Mouse (Mus musculus) right cerebral cortex, adult 2 months (tissue): ENCODE results near the gene Slc22a19.
A peak's percentile ranks its signal among the peaks of the same experiment; 100 is the strongest.
"Not testable (repeated sequence)": the region's sequence is repeated elsewhere in the genome, so short reads cannot be mapped to it uniquely, and the experiment has no call there.

Experiments used
- DNase-seq, 2 experiments: peaks; one replicate each; pipeline ENCODE4 v3.0.0; 2021 to 2022; ENCODE audit warnings: low spot score in 2 of 2

Slc22a19 gene

DNA sequence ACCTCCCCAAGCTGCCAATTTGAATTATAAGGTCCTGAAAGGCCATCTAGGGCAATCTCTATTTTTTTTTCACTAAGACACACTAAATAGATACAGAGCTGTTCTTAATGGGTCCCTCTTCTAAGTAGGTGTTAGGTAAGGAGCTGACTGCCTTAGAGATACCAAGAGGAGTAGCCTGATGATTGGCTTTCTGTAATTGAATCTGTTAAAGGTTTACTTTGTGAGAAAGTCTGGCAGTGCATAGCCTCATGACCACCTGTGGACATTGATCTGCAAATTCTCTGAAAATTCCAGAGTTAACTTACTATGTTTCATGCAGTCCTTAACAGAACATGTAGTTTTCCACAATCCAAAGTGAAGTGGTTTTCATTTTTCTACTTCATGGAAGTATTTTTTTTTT is at the start of gene Slc22a19:
Gene Slc22a19 (minus strand): TSS at position 163 of the 400 bp plus-strand sequence.
- no peak for DNase-seq

- DNase-seq: not testable (repeated sequence)
These were observed 42.3 kb upstream of the Slc22a19 start for GRCm38 (mm10) chr19:7753371-7753770.

GRCm38 (mm10) chr19:7729543-7729942 is 18.4 kb upstream of the Slc22a19 start:
- DNase-seq: peak; percentile 12 to 25

DNA sequence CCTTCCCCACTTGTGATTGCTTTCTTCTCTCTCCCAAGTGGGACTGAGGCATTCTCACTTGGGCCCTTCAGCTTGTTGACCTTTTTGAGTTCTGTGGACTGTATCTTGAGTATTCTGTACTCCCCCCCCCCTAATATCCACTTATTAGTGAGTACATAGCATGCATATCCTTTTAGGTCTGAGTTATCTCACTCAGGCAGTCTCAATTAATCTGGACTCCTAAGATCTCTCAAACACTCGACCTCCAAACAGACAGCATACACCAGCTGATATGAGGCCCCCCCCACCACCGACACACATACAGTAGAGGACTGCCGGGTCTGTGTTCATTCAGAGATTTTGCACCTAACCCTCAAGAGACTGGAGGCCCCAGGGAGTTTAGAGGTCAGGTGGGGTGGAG is 18.0 kb downstream of the Slc22a19 start:
- not testable (repeated sequence) for DNase-seq

- DNase-seq: no peak
These were observed 19.9 kb downstream of the Slc22a19 start for GRCm38 (mm10) chr19:7691259-7691658.

DNA sequence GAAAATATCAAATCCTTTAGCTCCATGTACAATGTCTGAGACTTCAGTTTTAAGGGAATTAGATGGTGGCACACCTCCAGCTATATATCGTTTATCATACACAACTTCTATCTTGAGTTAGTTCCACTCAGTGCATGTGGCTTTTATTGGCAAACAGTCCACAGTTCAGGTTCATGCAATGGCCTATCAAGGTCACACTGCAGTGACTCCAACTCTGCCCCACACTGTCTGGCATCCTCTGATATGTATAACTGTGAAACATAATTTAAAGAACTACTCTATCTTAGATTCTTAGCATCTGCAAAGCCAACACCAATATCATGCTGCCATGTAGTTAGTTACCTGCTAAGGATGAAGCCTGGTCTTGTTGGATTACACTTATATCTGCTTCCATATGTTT is 23.1 kb downstream of the Slc22a19 start:
- DNase-seq: no peak

DNA sequence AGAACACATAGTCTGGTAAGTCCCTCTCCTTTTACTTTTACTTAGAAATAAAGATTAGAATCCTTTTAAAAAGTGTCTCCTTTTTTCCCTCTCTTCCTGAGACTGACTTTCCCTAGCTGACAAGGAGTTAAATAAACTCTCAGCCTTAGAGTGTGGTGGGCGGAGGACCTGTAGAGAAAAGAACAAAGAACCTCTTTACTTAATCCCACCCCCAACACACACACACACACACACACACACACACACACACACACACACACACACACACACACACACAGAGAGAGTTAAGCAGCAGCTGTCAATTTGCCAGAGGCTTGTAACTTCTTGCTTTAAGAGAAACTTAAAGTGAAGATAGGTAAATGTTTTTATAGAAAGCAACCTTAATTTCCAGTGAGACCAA is 39.1 kb downstream of the Slc22a19 start:
- no peak for DNase-seq

- no peak for DNase-seq
These were observed 62.0 kb downstream of the Slc22a19 start for GRCm38 (mm10) chr19:7648913-7649666.

GRCm38 (mm10) chr19:7633786-7634185 is 77.3 kb downstream of the Slc22a19 start:
- no peak for DNase-seq

GRCm38 (mm10) chr19:7633021-7633420 is 78.1 kb downstream of the Slc22a19 start:
- DNase-seq: no peak
